Mouse (Mus musculus): ENCODE data around the gene Dynlt1c. TPM values are rescaled to one million over a fixed set of nuclear protein-coding genes. Genes with fewer than 3 reads are reported as not detected.

Gene Dynlt1c
- 5.6 TPM for polyA plus RNA-seq (2014; fragmentation: Illumina TruSeq; extraction: RNeasy Lipid Tissue Mini Kit (QIAGEN cat#74804); ENCODE audit: low read depth, low replicate concordance)

GRCm38 (mm10) chr17:6601204-6601911 is at the start of gene Dynlt1c:
Gene Dynlt1c, plus strand, starts transcription at chr17:6601671.

DNA sequence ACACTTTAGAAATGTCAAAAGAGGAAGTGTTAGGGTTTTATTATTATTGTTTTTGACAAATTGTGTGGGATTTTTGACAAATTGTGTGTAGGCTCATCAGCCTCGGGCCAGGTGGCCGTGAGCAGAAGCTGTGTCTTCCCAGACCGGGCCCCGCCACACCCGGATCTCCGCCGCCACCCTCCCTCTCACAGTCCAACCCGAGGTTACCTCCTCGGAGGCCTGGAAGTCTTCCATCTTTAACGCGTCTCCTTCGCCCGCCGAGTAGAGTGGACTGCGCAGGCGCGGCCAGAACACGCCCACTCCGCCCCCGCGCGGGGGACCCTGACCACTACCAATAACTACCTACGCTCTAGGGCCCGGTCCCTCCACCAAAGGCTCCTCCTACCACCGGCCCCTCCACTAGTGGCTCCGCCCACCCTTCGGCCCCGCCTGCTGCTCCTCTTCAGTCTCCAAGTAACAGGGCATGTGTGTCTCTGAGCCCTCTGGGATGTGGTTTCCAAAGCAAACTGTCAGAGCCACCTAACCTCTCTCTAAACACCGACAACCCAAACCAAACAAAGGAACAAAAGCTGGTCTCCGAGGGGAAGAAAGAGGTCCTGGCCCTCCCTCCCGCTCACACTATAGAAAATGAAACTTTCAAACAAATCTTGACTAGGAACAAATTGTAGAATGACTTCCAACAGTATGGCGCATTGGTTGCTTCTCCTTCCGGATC is 54.3 kb downstream of the Dynlt1c start, which contains the start of gene Dynlt1f:
Gene Dynlt1f (minus strand): TSS at position 334 of the 715 bp plus-strand sequence.

DNA sequence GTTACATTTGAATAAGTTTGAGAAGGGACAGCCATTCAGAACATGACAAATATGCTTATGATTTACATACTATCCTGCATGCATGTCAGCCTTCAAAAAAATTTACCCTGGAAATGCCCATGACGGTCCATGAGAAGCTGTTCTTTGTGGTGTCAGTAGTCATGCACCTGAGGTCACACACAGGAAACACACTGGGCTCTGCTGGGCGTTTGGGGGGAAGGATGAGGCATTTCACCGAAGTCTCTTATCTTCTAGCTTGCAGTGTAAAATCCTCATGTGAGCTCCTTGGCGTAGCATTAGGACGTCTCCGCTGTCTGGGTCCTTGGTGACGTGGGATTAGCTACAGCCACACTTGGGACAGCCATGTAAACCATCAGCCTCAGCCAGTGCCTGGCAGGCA is 57.3 kb downstream of the Dynlt1c start, which contains the start of gene Sytl3:
Gene Sytl3 (plus strand): TSS at position 293 of the 400 bp plus-strand sequence.

Other genes starting within 250 kb of the Dynlt1c start
- gene Dynlt1b, start 171.6 kb upstream of the Dynlt1c start, polyA plus RNA-seq (2014; fragmentation: Illumina TruSeq; extraction: RNeasy Lipid Tissue Mini Kit (QIAGEN cat#74804); ENCODE audit: low read depth, low replicate concordance), result 43.0 TPM
- gene Dynlt1f, start 54.2 kb downstream of the Dynlt1c start, polyA plus RNA-seq (2014; fragmentation: Illumina TruSeq; extraction: RNeasy Lipid Tissue Mini Kit (QIAGEN cat#74804); ENCODE audit: low read depth, low replicate concordance), result 37.6 TPM
- 0.49 TPM for gene Sytl3, start 57.4 kb downstream of the Dynlt1c start, polyA plus RNA-seq (2014; fragmentation: Illumina TruSeq; extraction: RNeasy Lipid Tissue Mini Kit (QIAGEN cat#74804); ENCODE audit: low read depth, low replicate concordance)
- gene Ezr, start 181.1 kb downstream of the Dynlt1c start, polyA plus RNA-seq (2014; fragmentation: Illumina TruSeq; extraction: RNeasy Lipid Tissue Mini Kit (QIAGEN cat#74804); ENCODE audit: low read depth, low replicate concordance), result 180 TPM